Mouse (Mus musculus) kidney, adult 2 months (tissue): ENCODE measurements around the gene Dab1.

ENCODE experiments used
- CTCF ChIP-seq: fragments of 200-500 bp; conservative IDR thresholded peaks from 2 replicates; pipeline ENCODE4 v1.5.1; 2011; ENCODE audit warnings: low read depth, mild to moderate bottlenecking, control low read depth, low read length, moderate library complexity, mixed read lengths; ENCODE audit not compliant: insufficient read depth, insufficient read length
- POLR2A ChIP-seq: fragments of 200-500 bp; IDR thresholded peaks from one replicate; pipeline ENCODE4 v1.6.1; 2011; ENCODE audit warnings: low read depth, low read length, control low read depth

DNA sequence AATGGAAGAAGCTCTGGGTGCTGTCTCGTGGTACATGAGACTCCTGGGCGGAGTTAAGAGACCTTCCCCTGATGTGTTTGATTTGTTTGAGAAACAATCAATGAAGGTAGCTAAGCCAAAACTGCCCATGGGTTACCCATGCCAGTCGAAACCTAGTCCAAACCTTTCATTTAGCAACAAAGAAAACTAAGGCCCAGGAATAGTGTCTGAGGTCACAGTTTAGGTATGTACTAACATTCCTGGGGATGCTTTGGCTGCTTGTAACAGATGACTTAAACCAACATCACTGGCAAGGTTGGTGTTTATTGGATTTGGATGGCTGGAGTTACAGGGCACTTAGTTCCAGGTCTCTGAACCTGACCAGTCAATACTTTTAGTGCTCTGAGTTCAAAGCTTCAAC lies 610.1 kb downstream of the Dab1 start:
- TF ChIP-seq CTCF (no peak), POLR2A (no peak)
